Mouse (Mus musculus) heart, embryonic 16.5 days (tissue): ENCODE measurements at regions not wholly inside any gene's neighbourhood (a gene's known extent, or its start where the extent isn't known, plus 50 kb on each side); places are given as distances from the start of the nearest gene placed in this dataset.
A peak's percentile ranks its signal among the peaks of the same experiment; 100 is the strongest.

Experiments
- ATAC-seq: fragments of 200-750 bp; cut with Nextera tagmentation; replicated peaks from 2 replicates; pipeline ENCODE4 v1.8.0; 2017; ENCODE audit warnings: moderate number of reproducible peaks; ENCODE audit not compliant: insufficient read depth, low FRiP score; ENCODE audit errors: extremely low read depth
- H3K27ac ChIP-seq: fragments of 300-500 bp; sonication (generic); 2 replicates; pipeline ENCODE4 v1.5.1; 2014; ENCODE audit warnings: mild to moderate bottlenecking, low read length, control low read depth, moderate library complexity
- H3K27me3 ChIP-seq: fragments of 300-500 bp; sonication (generic); 2 replicates; pipeline ENCODE4 v1.6.1; 2014; ENCODE audit warnings: low read length, mixed read lengths; ENCODE audit not compliant: control insufficient read depth, insufficient read depth
- H3K36me3 ChIP-seq: fragments of 300-500 bp; sonication (generic); 2 replicates; pipeline ENCODE4 v1.6.1; 2014; ENCODE audit not compliant: control insufficient read depth, insufficient read depth
- H3K4me1 ChIP-seq: fragments of 300-500 bp; sonication (generic); 2 replicates; pipeline ENCODE4 v1.6.1; 2014; ENCODE audit warnings: low read length, mixed read lengths; ENCODE audit not compliant: control insufficient read depth, insufficient read depth
- H3K4me2 ChIP-seq: fragments of 300-500 bp; sonication (generic); 2 replicates; pipeline ENCODE4 v1.6.1; 2014; ENCODE audit warnings: low read depth, mild to moderate bottlenecking, control low read depth, low read length
- H3K4me3 ChIP-seq: fragments of 300-500 bp; sonication (generic); 2 replicates; pipeline ENCODE4 v1.5.1; 2014; ENCODE audit warnings: mild to moderate bottlenecking, control low read depth, low read length
- H3K9ac ChIP-seq: fragments of 300-500 bp; sonication (generic); 2 replicates; pipeline ENCODE4 v1.6.1; 2014; ENCODE audit warnings: low read length, control low read depth
- H3K9me3 ChIP-seq: fragments of 300-500 bp; sonication (generic); replicated peaks from 2 replicates; pipeline ENCODE4 v1.6.1; 2016; ENCODE audit warnings: low read length; ENCODE audit not compliant: control insufficient read depth
- WGBS: fragments of 180-500 bp; shearing (Covaris S2); extraction: QIAGEN DNeasy Blood & Tissue Kit; methylation state at CpG from one replicate; pipeline ENCODE4 v1.1.7; 2014; 5-methylcytosine and 5-hydroxymethylcytosine counted together

DNA sequence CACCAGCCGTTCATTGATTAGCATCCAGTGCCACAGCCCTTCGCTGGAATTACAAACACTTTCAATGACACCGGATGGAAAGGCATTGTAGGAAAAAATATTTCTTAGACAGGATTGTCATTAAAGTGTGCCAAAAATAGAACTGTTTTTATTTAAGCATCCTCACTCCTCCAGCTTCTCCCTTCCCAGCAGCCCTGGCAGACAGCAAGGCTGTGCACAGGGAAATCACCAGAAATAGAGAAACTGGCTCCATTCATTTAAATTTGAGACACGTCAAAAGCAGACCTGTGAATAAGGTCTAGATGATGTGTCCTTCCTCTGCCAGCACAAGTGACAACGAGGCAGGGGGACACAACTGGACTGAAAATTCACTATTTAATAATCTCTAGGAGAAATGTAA lies 88.5 kb upstream of the Ankrd1 start:
- 44% methylated on average over 5 of the region's 5 CpGs for WGBS
- Histone ChIP-seq H3K4me1 (peaks cover 22% of the 10 kb centered on the region), H3K9me3 (no peaks in the 10 kb centered on the region), H3K4me3 (no peak overlapping the region), H3K4me2 (peak overlapping the region; percentile 28; the same call in 1 of the 2 replicates), H3K9ac (peak overlapping the region; percentile 8; the same call in 1 of the 2 replicates), H3K27me3 (no peaks in the 10 kb centered on the region), H3K36me3 (no peaks in the 10 kb centered on the region), H3K27ac (peak overlapping the region; percentile 78)
- ATAC-seq, result no peak

DNA sequence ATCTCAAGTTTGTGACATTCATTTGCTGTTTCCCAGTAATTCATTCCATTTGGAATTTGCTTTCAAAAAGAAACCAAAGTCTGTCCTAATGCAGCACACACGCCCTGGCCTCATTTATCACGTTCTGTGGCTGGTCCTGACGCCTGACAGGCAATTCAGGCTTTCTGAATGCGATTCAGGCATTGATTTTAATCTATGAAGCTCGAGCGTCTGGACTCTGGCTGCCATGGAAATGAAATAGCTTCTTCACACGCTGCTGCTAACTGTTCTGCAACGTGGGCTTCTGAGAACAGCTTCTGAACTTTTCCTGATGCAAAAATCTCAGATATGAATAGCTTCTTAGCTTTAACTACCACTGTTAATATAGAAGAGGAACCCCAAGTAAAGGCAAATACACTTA lies 93.6 kb upstream of the Ankrd1 start:
- H3K4me1 ChIP-seq, result peaks cover 23% of the 10 kb centered on the region
- H3K27me3 ChIP-seq, result no peaks in the 10 kb centered on the region
- no peaks in the 10 kb centered on the region for H3K36me3 ChIP-seq
- no peak overlapping the region; the same call in 1 of the 2 replicates for H3K4me2 ChIP-seq
- no peak for ATAC-seq
- H3K4me3 ChIP-seq, result no peak overlapping the region
- WGBS, result 34% methylated on average over 8 of the region's 8 CpGs
- no peak overlapping the region for H3K27ac ChIP-seq
- H3K9ac ChIP-seq, result no peak overlapping the region
- no peaks in the 10 kb centered on the region for H3K9me3 ChIP-seq

DNA sequence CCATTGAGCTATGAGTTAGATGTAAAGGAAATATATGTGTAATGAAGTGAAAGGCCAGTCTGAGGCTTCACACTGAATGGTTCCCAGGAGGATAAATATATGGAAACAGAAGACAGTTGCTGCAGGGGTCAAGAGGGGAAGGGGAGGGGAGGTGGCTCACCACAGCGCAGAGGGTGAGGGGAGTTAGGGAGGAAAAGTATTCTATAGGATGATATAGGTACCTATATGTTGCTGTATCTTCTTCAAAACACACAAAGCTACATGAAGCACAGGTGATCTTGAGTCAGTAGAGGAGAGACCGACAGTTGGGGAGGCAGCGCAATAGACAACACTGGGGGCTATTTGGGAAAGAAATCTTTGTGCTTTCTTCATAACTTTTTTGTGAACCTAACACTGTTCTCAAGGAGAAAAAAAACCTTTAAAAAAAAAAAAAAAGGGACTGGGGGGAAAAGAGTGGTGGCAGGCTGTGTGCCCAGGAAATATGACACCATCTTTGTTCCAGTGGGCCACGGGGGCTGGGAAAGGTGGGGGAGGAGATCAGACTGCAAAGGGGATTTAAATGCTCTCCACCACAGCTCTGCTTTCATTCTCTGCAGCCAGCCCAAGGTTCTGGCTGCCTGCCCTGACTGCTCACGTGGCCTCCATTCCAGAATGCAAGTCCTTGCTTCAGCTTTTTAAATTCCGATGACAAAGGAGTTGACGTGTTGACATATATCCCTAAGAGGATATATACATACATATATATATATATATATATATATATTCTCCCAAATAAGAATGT lies 94.5 kb upstream of the Ankrd1 start:
- peaks cover 19% of the 10 kb centered on the region for H3K4me1 ChIP-seq
- H3K27ac ChIP-seq, result peak overlapping the region; percentile 68
- no peak overlapping the region for H3K4me3 ChIP-seq
- H3K27me3 ChIP-seq, result no peaks in the 10 kb centered on the region
- ATAC-seq, result peak; percentile 90
- H3K36me3 ChIP-seq, result no peaks in the 10 kb centered on the region
- H3K9ac ChIP-seq, result no peak overlapping the region
- H3K4me2 ChIP-seq, result peak overlapping the region; percentile 34; the same call in 1 of the 2 replicates
- WGBS, result 25% methylated on average over 7 of the region's 7 CpGs
- H3K9me3 ChIP-seq, result no peaks in the 10 kb centered on the region

DNA sequence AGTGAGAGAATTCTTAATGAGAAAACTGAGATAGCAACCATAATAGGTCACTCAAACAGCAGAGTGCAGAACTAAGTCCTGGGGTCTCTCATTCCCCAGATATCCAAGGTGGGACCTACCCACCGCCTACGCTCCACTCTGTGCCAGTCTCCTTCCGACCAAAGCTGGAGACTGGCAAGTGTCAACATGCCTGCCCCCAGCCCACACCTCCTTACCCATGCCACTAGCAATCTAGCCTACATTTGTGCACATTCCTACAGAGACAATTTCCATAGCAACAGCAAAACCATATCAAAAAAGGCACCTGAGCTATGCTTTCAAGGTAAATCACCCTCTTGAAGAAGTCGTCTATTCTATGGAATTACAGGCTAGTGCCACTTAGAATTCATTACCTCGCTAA lies 97.3 kb upstream of the Ankrd1 start:
- Histone ChIP-seq H3K4me3 (no peak overlapping the region), H3K27me3 (no peaks in the 10 kb centered on the region), H3K4me2 (no peak overlapping the region), H3K9ac (no peak overlapping the region), H3K9me3 (no peaks in the 10 kb centered on the region), H3K4me1 (peaks cover 19% of the 10 kb centered on the region), H3K27ac (no peak overlapping the region), H3K36me3 (no peaks in the 10 kb centered on the region)
- no peak for ATAC-seq
- WGBS, result 73% methylated on average over 5 of the region's 5 CpGs

DNA sequence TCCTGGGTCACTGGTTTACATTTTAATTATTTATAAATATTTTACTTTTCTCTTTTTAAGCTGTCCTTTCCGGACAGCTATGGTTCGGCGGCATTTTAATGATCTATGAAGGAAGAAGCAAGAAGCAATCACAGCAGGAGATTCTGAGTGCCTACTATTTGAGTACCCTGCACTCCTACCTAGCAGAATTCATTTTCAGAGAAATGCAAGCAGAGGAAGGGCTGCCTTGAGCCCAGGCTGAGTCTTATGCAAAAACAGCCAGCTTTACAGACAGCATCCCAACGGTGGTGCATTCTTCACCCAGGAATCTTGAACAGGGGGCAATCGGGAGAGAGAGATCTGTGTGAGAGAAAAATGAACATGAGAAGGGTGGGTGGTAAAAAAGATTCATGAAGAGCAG lies 97.7 kb upstream of the Ankrd1 start:
- WGBS, result 67% methylated on average over 5 of the region's 5 CpGs

DNA sequence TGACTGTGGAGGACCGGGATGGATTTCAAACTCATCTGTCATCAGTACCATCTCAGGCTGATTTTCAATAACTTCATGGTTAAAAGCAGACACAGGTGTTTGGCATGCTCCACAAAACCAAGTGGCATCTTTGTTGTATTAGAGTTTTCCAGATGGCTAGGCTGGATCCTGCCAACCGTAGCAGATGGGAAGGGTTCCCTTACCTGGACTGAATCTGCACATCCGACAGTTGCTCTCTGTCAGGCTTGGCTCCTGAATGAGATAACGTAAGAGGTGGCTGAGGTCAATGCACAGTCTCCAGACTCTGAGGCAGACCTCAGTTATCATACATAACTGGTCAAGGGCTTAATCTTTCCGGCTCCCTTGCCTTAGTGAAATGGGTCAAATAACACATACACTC lies 99.0 kb upstream of the Ankrd1 start:
- WGBS, result 56% methylated on average over 5 of the region's 5 CpGs
- no peak overlapping the region for H3K4me2 ChIP-seq

More for the DNA sequence above, 97.7 kb upstream of the Ankrd1 start:
- Histone ChIP-seq H3K36me3 (no peaks in the 10 kb centered on the region), H3K9me3 (no peaks in the 10 kb centered on the region), H3K4me1 (peaks cover 19% of the 10 kb centered on the region), H3K4me2 (no peak overlapping the region), H3K9ac (no peak overlapping the region), H3K4me3 (no peak overlapping the region), H3K27ac (no peak overlapping the region), H3K27me3 (no peaks in the 10 kb centered on the region)
- no peak for ATAC-seq

DNA sequence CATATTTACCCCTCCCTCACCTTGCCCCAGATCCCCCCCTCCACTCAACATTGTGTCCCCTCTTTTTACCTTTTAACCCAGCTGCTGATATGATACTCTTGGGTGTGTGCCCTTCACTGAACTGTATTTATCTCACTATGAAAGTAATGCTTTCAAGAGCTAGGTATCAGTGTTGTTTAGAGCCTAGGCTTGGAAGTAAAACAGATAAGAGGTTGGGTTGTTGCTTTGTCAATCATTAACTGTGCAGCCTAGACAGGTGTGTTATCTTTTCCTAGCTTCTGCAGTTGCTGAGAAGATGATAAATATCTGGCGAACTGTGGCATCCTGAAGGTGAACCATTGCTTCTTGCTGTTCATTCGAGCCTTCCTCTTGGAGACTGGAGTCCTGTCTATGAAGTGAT lies 101.2 kb upstream of the Ankrd1 start:
- Histone ChIP-seq H3K36me3 (no peaks in the 10 kb centered on the region), H3K9ac (no peak overlapping the region), H3K4me2 (no peak overlapping the region), H3K4me3 (no peak overlapping the region), H3K9me3 (no peaks in the 10 kb centered on the region), H3K27ac (no peak overlapping the region), H3K4me1 (peaks cover 5% of the 10 kb centered on the region; the same call in 1 of the 2 replicates), H3K27me3 (no peaks in the 10 kb centered on the region)
- ATAC-seq, result no peak
- WGBS, result 49% methylated on average over 2 of the region's 2 CpGs

More for the DNA sequence above, 99.0 kb upstream of the Ankrd1 start:
- ATAC-seq, result no peak
- Histone ChIP-seq H3K9me3 (no peaks in the 10 kb centered on the region), H3K27me3 (no peaks in the 10 kb centered on the region), H3K36me3 (no peaks in the 10 kb centered on the region), H3K27ac (no peak overlapping the region), H3K9ac (no peak overlapping the region), H3K4me3 (no peak overlapping the region), H3K4me1 (peaks cover 10% of the 10 kb centered on the region)

DNA sequence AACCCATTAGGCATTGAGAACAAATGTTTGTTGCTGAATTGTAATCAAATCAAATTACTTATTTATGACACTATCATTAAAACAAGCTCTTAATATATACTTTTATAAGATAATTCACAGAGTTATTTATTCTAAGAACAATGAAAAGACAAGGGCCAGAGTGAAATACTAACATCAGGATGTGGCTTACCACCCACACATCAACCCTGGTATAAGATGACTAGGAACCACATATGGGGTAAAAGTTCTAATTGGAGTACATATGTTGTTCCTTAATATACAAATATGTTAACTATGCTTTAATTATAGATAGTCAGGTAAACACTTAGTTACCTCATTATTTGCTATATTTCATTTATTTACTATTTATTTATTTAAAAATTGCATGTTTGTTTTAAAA lies 101.7 kb upstream of the Ankrd1 start:
- H3K9me3 ChIP-seq, result no peaks in the 10 kb centered on the region
- H3K9ac ChIP-seq, result no peak overlapping the region
- peaks cover 7% of the 10 kb centered on the region for H3K4me1 ChIP-seq
- H3K27ac ChIP-seq, result no peak overlapping the region
- H3K36me3 ChIP-seq, result no peaks in the 10 kb centered on the region
- no peak overlapping the region for H3K4me3 ChIP-seq
- H3K4me2 ChIP-seq, result no peak overlapping the region
- no peak for ATAC-seq
- H3K27me3 ChIP-seq, result no peaks in the 10 kb centered on the region

DNA sequence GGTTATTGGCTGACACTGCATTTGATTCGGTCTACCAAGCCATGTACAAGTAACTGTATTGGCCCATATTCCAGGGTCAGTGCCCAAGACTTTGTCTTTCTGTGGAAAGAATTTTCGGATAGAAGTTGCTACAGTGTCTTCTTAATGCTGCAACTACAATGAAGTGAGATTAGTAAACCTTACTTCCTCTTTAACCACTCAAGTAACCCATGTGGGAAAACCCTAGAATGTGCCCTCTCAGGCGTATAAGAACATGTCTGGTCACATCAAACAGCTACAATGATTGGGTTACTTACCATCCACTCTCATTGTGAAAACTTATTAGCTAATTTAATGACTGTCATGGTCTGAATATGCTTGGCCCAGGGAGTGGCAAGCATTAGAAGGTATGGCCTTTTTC lies 102.3 kb upstream of the Ankrd1 start:
- H3K4me2 ChIP-seq, result no peak overlapping the region
- no peaks in the 10 kb centered on the region for H3K36me3 ChIP-seq
- no peak overlapping the region for H3K27ac ChIP-seq
- no peaks in the 10 kb centered on the region for H3K9me3 ChIP-seq
- no peak overlapping the region for H3K4me3 ChIP-seq
- WGBS, result 85% methylated on average over 3 of the region's 3 CpGs
- H3K4me1 ChIP-seq, result peaks cover 12% of the 10 kb centered on the region
- no peak overlapping the region for H3K9ac ChIP-seq
- no peaks in the 10 kb centered on the region for H3K27me3 ChIP-seq
- ATAC-seq, result no peak
